Mouse (Mus musculus) CH12.LX (cell line): Measurements from ENCODE around the gene Tsks. TPM values are rescaled to one million over a fixed set of nuclear protein-coding genes. Genes with fewer than 3 reads are reported as not detected.

Experiments used
- DNase-seq: peaks from one replicate; pipeline ENCODE4 v3.0.0-alpha.2; 2013; ENCODE audit errors: extremely low read depth
- H3K27ac ChIP-seq: 2 replicates; pipeline ENCODE4 v1.5.1; 2012; ENCODE audit warnings: low read depth, mild to moderate bottlenecking, control low read depth, moderate library complexity; ENCODE audit not compliant: insufficient read depth
- H3K27me3 ChIP-seq: replicated peaks from 2 replicates; pipeline ENCODE3; 2012; ENCODE audit warnings: inconsistent platforms
- H3K36me3 ChIP-seq, 2 experiments: replicated peaks in 1 of 2; 2 replicates each; pipeline versions ENCODE3 to v1.6.1; 2012; ENCODE audit warnings: inconsistent platforms in 1 of 2, low read length in 1 of 2, mild to moderate bottlenecking in 1 of 2, mixed read lengths in 1 of 2, moderate library complexity in 1 of 2; ENCODE audit not compliant: control insufficient read depth in 1 of 2, insufficient read depth in 1 of 2
- H3K4me1 ChIP-seq, 2 experiments: 2 replicates each; pipeline ENCODE4 v1.6.1; 2012; ENCODE audit warnings: inconsistent platforms in 1 of 2, moderate library complexity in 1 of 2; ENCODE audit not compliant: insufficient read depth in 2 of 2, control insufficient read depth in 1 of 2
- H3K4me2 ChIP-seq: 2 replicates; pipeline ENCODE4 v1.6.1; 2012; ENCODE audit warnings: low read depth, mild to moderate bottlenecking, control low read depth; ENCODE audit not compliant: poor library complexity, insufficient read depth, severe bottlenecking
- H3K4me3 ChIP-seq, 3 experiments: fragments of 150-350 bp in 1 of 3; sonication (generic) in 1 of 3; replicated peaks in 1 of 3; 2 replicates each; pipeline versions ENCODE3 to v1.5.1; 2011 to 2012; ENCODE audit warnings: low read depth in 2 of 3, low read length in 2 of 3, mild to moderate bottlenecking in 2 of 3, moderate library complexity in 2 of 3, control low read depth in 1 of 3, improper control_type of control experiment in 1 of 3, inconsistent platforms in 1 of 3, mixed read lengths in 1 of 3; ENCODE audit not compliant: poor library complexity in 1 of 3
- H3K79me2 ChIP-seq: replicated peaks from 2 replicates; pipeline ENCODE4 v1.6.1; 2012; ENCODE audit warnings: mild to moderate bottlenecking, moderate library complexity; ENCODE audit not compliant: control insufficient read depth, poor library complexity, insufficient read depth, severe bottlenecking; ENCODE audit errors: extremely low read depth
- H3K9ac ChIP-seq: 2 replicates; pipeline ENCODE4 v1.6.1; 2012; ENCODE audit warnings: low read depth, mild to moderate bottlenecking, control low read depth, moderate library complexity; ENCODE audit not compliant: insufficient read depth
- H3K9me3 ChIP-seq: replicated peaks from 2 replicates; pipeline ENCODE3; 2012; ENCODE audit warnings: low read length, inconsistent platforms, mixed read lengths
- CTCF ChIP-seq, 2 experiments: IDR thresholded peaks in 1 of 2; conservative IDR thresholded peaks in 1 of 2; 2 replicates each; pipeline ENCODE4 v1.5.1; 2011 to 2012; ENCODE audit warnings: low read depth in 2 of 2, low read length in 2 of 2, improper control_type of control experiment in 1 of 2, inconsistent platforms in 1 of 2, mild to moderate bottlenecking in 1 of 2, moderate library complexity in 1 of 2
- E2F4 ChIP-seq: IDR thresholded peaks from 2 replicates; pipeline ENCODE4 v1.6.1; 2011; ENCODE audit warnings: low read depth, low read length, improper control_type of control experiment; ENCODE audit not compliant: insufficient replicate concordance
- ELF1 ChIP-seq: IDR thresholded peaks from 2 replicates; pipeline ENCODE4 v1.6.1; 2014; ENCODE audit warnings: low read depth, mild to moderate bottlenecking, inconsistent platforms, low read length, improper control_type of control experiment
- EP300 ChIP-seq: IDR thresholded peaks from 2 replicates; pipeline ENCODE4 v1.6.1; 2011; ENCODE audit warnings: low read length, improper control_type of control experiment
- ETS1 ChIP-seq: conservative IDR thresholded peaks from 2 replicates; pipeline ENCODE4 v1.6.1; 2012; ENCODE audit warnings: low read depth, mild to moderate bottlenecking, inconsistent platforms, low read length, improper control_type of control experiment, moderate library complexity
- GABPA ChIP-seq: IDR thresholded peaks from 2 replicates; pipeline ENCODE4 v1.6.1; 2012; ENCODE audit warnings: low read depth, low read length, improper control_type of control experiment, inconsistent platforms; ENCODE audit not compliant: insufficient replicate concordance
- HCFC1 ChIP-seq: IDR thresholded peaks from 2 replicates; pipeline ENCODE4 v1.6.1; 2012; ENCODE audit warnings: low read depth, mild to moderate bottlenecking, inconsistent platforms, low read length, improper control_type of control experiment
- JUN ChIP-seq: IDR thresholded peaks from 2 replicates; pipeline ENCODE4 v1.6.1; 2011; ENCODE audit warnings: low read depth, mild to moderate bottlenecking, low read length, improper control_type of control experiment, moderate library complexity; ENCODE audit not compliant: insufficient read depth
- KAT2A ChIP-seq: IDR thresholded peaks from 2 replicates; pipeline ENCODE4 v1.6.1; 2012; ENCODE audit warnings: low read length, improper control_type of control experiment, inconsistent platforms; ENCODE audit not compliant: insufficient replicate concordance
- MAFK ChIP-seq: IDR thresholded peaks from 2 replicates; pipeline ENCODE4 v1.6.1; 2011; ENCODE audit warnings: low read length, improper control_type of control experiment; ENCODE audit not compliant: insufficient replicate concordance
- MAX ChIP-seq: IDR thresholded peaks from 2 replicates; pipeline ENCODE4 v1.6.1; 2011; ENCODE audit warnings: low read length, improper control_type of control experiment
- MAZ ChIP-seq: IDR thresholded peaks from 2 replicates; pipeline ENCODE4 v1.6.1; 2012; ENCODE audit warnings: low read depth, mild to moderate bottlenecking, inconsistent platforms, low read length, improper control_type of control experiment, moderate library complexity
- MEF2A ChIP-seq: IDR thresholded peaks from 2 replicates; pipeline ENCODE4 v1.6.1; 2014; ENCODE audit warnings: low read depth, mild to moderate bottlenecking, inconsistent platforms, low read length, improper control_type of control experiment, borderline replicate concordance
- MXI1 ChIP-seq: IDR thresholded peaks from 2 replicates; pipeline ENCODE4 v1.6.1; 2011; ENCODE audit warnings: mild to moderate bottlenecking, low read depth, low read length, improper control_type of control experiment
- MYC ChIP-seq: IDR thresholded peaks from 2 replicates; pipeline ENCODE4 v1.6.1; 2011; ENCODE audit warnings: low read depth, mild to moderate bottlenecking, improper control_type of control experiment, low read length
- NELFE ChIP-seq: IDR thresholded peaks from 2 replicates; pipeline ENCODE4 v1.6.1; 2011; ENCODE audit warnings: low read depth, low read length, improper control_type of control experiment
- PAX5 ChIP-seq: IDR thresholded peaks from 2 replicates; pipeline ENCODE4 v1.6.1; 2012; ENCODE audit warnings: low read length, inconsistent platforms, mixed read lengths
- POLR2A ChIP-seq: IDR thresholded peaks from 2 replicates; pipeline ENCODE4 v1.6.1; 2011; ENCODE audit warnings: low read depth, mild to moderate bottlenecking, improper control_type of control experiment, low read length
- POLR2AphosphoS2 ChIP-seq: IDR thresholded peaks from 2 replicates; pipeline ENCODE4 v1.6.1; 2011; ENCODE audit warnings: low read depth, low read length, improper control_type of control experiment
- RAD21 ChIP-seq: IDR thresholded peaks from 2 replicates; pipeline ENCODE4 v1.6.1; 2011; ENCODE audit warnings: low read depth, mild to moderate bottlenecking, low read length, improper control_type of control experiment, moderate library complexity
- RCOR1 ChIP-seq: conservative IDR thresholded peaks from 2 replicates; pipeline ENCODE4 v1.6.1; 2012; ENCODE audit warnings: low read depth, mild to moderate bottlenecking, inconsistent platforms, low read length, improper control_type of control experiment
- SIN3A ChIP-seq: IDR thresholded peaks from 2 replicates; pipeline ENCODE4 v1.6.1; 2012; ENCODE audit warnings: low read length, improper control_type of control experiment, inconsistent platforms
- SMC3 ChIP-seq: IDR thresholded peaks from 2 replicates; pipeline ENCODE4 v1.6.1; 2011; ENCODE audit warnings: low read depth, low read length, improper control_type of control experiment
- TBP ChIP-seq: conservative IDR thresholded peaks from 2 replicates; pipeline ENCODE4 v1.6.1; 2011; ENCODE audit warnings: low read depth, low read length, improper control_type of control experiment
- TCF12 ChIP-seq: IDR thresholded peaks from 2 replicates; pipeline ENCODE4 v1.6.1; 2014; ENCODE audit warnings: low read depth, mild to moderate bottlenecking, inconsistent platforms, low read length, improper control_type of control experiment
- ZC3H11A ChIP-seq: IDR thresholded peaks from 2 replicates; pipeline ENCODE4 v1.6.1; 2012; ENCODE audit warnings: low read depth, mild to moderate bottlenecking, inconsistent platforms, low read length, improper control_type of control experiment
- ZKSCAN1 ChIP-seq: IDR thresholded peaks from 2 replicates; pipeline ENCODE4 v1.6.1; 2012; ENCODE audit warnings: low read depth, inconsistent platforms, low read length, improper control_type of control experiment, borderline replicate concordance
- ZNF384 ChIP-seq: IDR thresholded peaks from 2 replicates; pipeline ENCODE4 v1.6.1; 2012; ENCODE audit warnings: low read depth, low read length, improper control_type of control experiment, inconsistent platforms
- dilution Hi-C: fragments of 300-500 bp; cut with MboI; formaldehyde crosslinking; loops from 2 replicates; pipeline ENCODE4 v1.14.3; 2020; ENCODE audit warnings: low sequenced_read_pairs; ENCODE audit not compliant: extremely low pct_unique_long_range_greater_than_20kb, extremely low pct_ligation_motif_present
- in situ Hi-C: fragments of 300-500 bp; cut with MboI; formaldehyde crosslinking; loops from 3 replicates; pipeline ENCODE4 v1.14.3; 2019; ENCODE audit warnings: low sequenced_read_pairs, low pct_ligation_motif_present, low pct_unique_long_range_greater_than_20kb, mixed read lengths
- polyA plus RNA-seq: library from polyadenylated mRNA; unstranded; fragments of >175 nt; gene quantifications from 2 replicates; pipeline ENCODE4 v1.2.1, GENCODE M21; 2012; ENCODE audit warnings: low read depth; ENCODE audit not compliant: insufficient read length
- total RNA-seq, 2 experiments: library from RNA; depleted of rRNA; stranded (reverse); fragments of 300-350 nt in 1 of 2; fragments of >200 nt in 1 of 2; gene quantifications; 2 replicates each; pipeline ENCODE4 v1.2.3; 2012 to 2014

Gene Tsks
- total and polyA plus RNA-seq, 3 experiments: not detected

DNA sequence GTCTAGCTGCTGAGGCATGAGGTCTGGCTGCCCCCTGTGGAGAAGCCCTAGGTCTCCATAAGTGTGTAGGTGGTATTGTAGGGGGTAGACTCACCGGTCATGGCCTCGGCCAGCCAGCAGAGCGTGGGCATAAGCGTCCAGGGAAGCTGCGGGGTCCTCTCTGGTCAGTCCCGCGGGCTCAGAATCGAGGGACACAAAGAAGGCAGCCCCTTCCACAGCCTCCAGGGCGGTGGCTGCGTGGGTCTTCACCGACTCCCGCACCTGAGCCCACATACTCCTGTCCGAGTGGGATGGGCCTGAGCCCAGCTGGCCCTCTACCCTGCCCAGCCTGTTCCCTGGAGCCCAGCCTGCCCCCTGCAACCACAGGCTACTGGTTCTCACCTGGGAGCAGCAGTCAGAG lies 22.0 kb downstream of the Tsks start:
- no peak overlapping the region for H3K27ac ChIP-seq
- no peaks in the 10 kb centered on the region for H3K27me3 ChIP-seq
- DNase-seq: no peak
- H3K4me3 ChIP-seq: no peak overlapping the region
- H3K4me1 ChIP-seq: peaks cover 8 to 22% of the 10 kb centered on the region in 2 experiments
- peaks cover 0 to 61% of the 10 kb centered on the region in 2 experiments for H3K36me3 ChIP-seq
- no peak for TF ChIP-seq ETS1
- TF ChIP-seq TBP: no peak
- TF ChIP-seq MXI1: no peak
- no peak for TF ChIP-seq E2F4
- no peak for TF ChIP-seq POLR2A
- TF ChIP-seq RCOR1: no peak
- TF ChIP-seq SMC3: no peak
- no peak for TF ChIP-seq HCFC1
- TF ChIP-seq ELF1: no peak
- no peak for TF ChIP-seq TCF12
- TF ChIP-seq NELFE: no peak
- no peak for TF ChIP-seq RAD21
- no peak for TF ChIP-seq ZNF384
- TF ChIP-seq PAX5: no peak
- TF ChIP-seq MAZ: no peak
- TF ChIP-seq, all 38 proteins: peak for 0
- Histone ChIP-seq H3K79me2 (no peaks in the 10 kb centered on the region), H3K9me3 (no peaks in the 10 kb centered on the region), H3K4me2 (no peak overlapping the region), H3K9ac (no peak overlapping the region)
- in situ Hi-C loops (no loop called here), dilution Hi-C loops (no loop called here)

DNA sequence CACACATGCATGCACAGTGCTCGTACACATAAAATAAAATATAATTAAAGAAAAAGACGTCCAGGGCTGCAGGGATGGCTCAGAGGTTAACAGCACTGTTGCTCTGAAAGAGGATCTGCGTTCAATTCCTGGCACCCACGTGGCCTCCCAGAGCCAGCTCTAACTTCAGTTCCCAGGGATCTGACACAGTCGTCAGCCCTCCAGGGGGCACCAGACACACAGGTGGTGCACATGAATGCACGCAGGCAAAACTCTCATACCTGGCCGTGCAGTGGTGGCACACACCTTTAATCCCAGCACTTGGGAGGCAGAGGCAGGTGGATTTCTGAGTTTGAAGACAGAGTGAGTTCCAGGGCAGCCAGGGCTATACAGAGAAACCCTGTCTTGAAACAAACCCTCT lies 23.0 kb downstream of the Tsks start:
- Histone ChIP-seq H3K79me2 (no peaks in the 10 kb centered on the region), H3K4me3 (no peak overlapping the region), H3K27me3 (no peaks in the 10 kb centered on the region), H3K9me3 (no peaks in the 10 kb centered on the region), H3K4me2 (no peak overlapping the region)
- dilution Hi-C loops: no loop called here
- in situ Hi-C loops: no loop called here
- peak in 1 of 2 experiments; percentile 52; a peak in 2 of 4 replicates for TF ChIP-seq CTCF (conservative IDR thresholded peaks at IDR 0.05 in 1 of 2, IDR thresholded peaks at IDR 0.05 in 1 of 2; ENCODE audit: low read depth in 2 of 2, low read length in 2 of 2)
- TF ChIP-seq JUN: no peak
- TF ChIP-seq RAD21: peak; percentile 17
- peak; percentile 47; the same call in 1 of the 2 replicates for TF ChIP-seq MYC
- TF ChIP-seq MAX: no peak
- TF ChIP-seq HCFC1: no peak
- no peak for TF ChIP-seq POLR2A
- TF ChIP-seq SIN3A: no peak
- TF ChIP-seq ZC3H11A: no peak
- TF ChIP-seq TBP: no peak
- TF ChIP-seq ZNF384: no peak
- peak; percentile 28; the same call in 1 of the 2 replicates for TF ChIP-seq SMC3
- TF ChIP-seq MAZ: no peak
- no peak for TF ChIP-seq PAX5
- TF ChIP-seq ZKSCAN1: no peak
- TF ChIP-seq MAFK: no peak
- TF ChIP-seq GABPA: no peak
- TF ChIP-seq ETS1: no peak
- no peak for TF ChIP-seq EP300
- no peak for TF ChIP-seq E2F4
- TF ChIP-seq KAT2A: no peak
- TF ChIP-seq POLR2AphosphoS2: no peak
- no peak for TF ChIP-seq MEF2A
- TF ChIP-seq, all 38 proteins: peak for 4
- Histone ChIP-seq H3K9ac (no peak overlapping the region), H3K27ac (no peak overlapping the region), H3K4me1 (peaks cover 8 to 19% of the 10 kb centered on the region in 2 experiments), H3K36me3 (peaks cover 0 to 54% of the 10 kb centered on the region in 2 experiments)
- DNase-seq: no peak
